Mouse (Mus musculus): ENCODE measurements at regions not wholly inside any gene's neighbourhood (a gene's known extent, or its start where the extent isn't known, plus 50 kb on each side); places are given as distances from the start of the nearest gene placed in this dataset.
A peak's percentile ranks its signal among the peaks of the same experiment; 100 is the strongest.

- no peaks in the 10 kb centered on the region for H3K9me3 ChIP-seq (ENCODE audit: control insufficient read depth, low read length)
- no peak overlapping the region for H3K4me3 ChIP-seq (ENCODE audit: low read depth, low read length)
- no peaks in the 10 kb centered on the region for H3K4me1 ChIP-seq (ENCODE audit: control insufficient read depth, insufficient read depth, low read length)
- WGBS, result 91% methylated on average over 5 of the region's 5 CpGs
- no peak overlapping the region for H3K27ac ChIP-seq (ENCODE audit: low read depth, low read length)
- H3K27me3 ChIP-seq (ENCODE audit: control insufficient read depth, insufficient read depth, low read length), result no peaks in the 10 kb centered on the region
- H3K36me3 ChIP-seq (ENCODE audit: control insufficient read depth, insufficient read depth, low read length), result no peaks in the 10 kb centered on the region
- no peak for DNase-seq (ENCODE audit: low spot score, missing footprints)
- ATAC-seq (ENCODE audit: low FRiP score), result no peak
- H3K4me2 ChIP-seq, result no peak overlapping the region
- H3K9ac ChIP-seq (ENCODE audit: low read length), result no peak overlapping the region
These were observed 156.7 kb upstream of the Ccdc54 start for GRCm38 (mm10) chr16:50747698-50748097.

GRCm38 (mm10) chr16:50745723-50746122 lies 154.8 kb upstream of the Ccdc54 start:
- H3K36me3 ChIP-seq (ENCODE audit: control insufficient read depth, insufficient read depth, low read length), result no peaks in the 10 kb centered on the region
- H3K27me3 ChIP-seq (ENCODE audit: control insufficient read depth, insufficient read depth, low read length), result no peaks in the 10 kb centered on the region
- no peak overlapping the region for H3K27ac ChIP-seq (ENCODE audit: low read depth, low read length)
- DNase-seq (ENCODE audit: low spot score, missing footprints) (no peak), ATAC-seq (ENCODE audit: low FRiP score) (no peak)
- no peak overlapping the region for H3K9ac ChIP-seq (ENCODE audit: low read length)
- no peak overlapping the region for H3K4me2 ChIP-seq
- H3K4me1 ChIP-seq (ENCODE audit: control insufficient read depth, insufficient read depth, low read length), result no peaks in the 10 kb centered on the region
- H3K9me3 ChIP-seq (ENCODE audit: control insufficient read depth, low read length), result no peaks in the 10 kb centered on the region
- 83% methylated on average over 2 of the region's 2 CpGs for WGBS
- no peak overlapping the region for H3K4me3 ChIP-seq (ENCODE audit: low read depth, low read length)

- peak overlapping the region; percentile 45 for H3K9ac ChIP-seq (ENCODE audit: low read length)
- H3K9me3 ChIP-seq (ENCODE audit: control insufficient read depth, low read length), result no peaks in the 10 kb centered on the region
- 37% methylated on average over 10 of the region's 10 CpGs for WGBS
- ATAC-seq (ENCODE audit: low FRiP score) (no peak), DNase-seq (ENCODE audit: low spot score, missing footprints) (no peak)
- H3K27me3 ChIP-seq (ENCODE audit: control insufficient read depth, insufficient read depth, low read length), result no peaks in the 10 kb centered on the region
- peak overlapping the region; percentile 15; the same call in 1 of the 2 replicates for H3K4me3 ChIP-seq (ENCODE audit: low read depth, low read length)
- no peaks in the 10 kb centered on the region; the same call in 1 of the 2 replicates for H3K4me1 ChIP-seq (ENCODE audit: control insufficient read depth, insufficient read depth, low read length)
- H3K36me3 ChIP-seq (ENCODE audit: control insufficient read depth, insufficient read depth, low read length), result no peaks in the 10 kb centered on the region
- no peak overlapping the region for H3K27ac ChIP-seq (ENCODE audit: low read depth, low read length)
- peak overlapping the region; percentile 53 for H3K4me2 ChIP-seq
These were observed 146.5 kb upstream of the Ccdc54 start for GRCm38 (mm10) chr16:50737396-50737843.

GRCm38 (mm10) chr16:50736151-50737047 lies 145.4 kb upstream of the Ccdc54 start:
- Histone ChIP-seq H3K9me3 (ENCODE audit: control insufficient read depth, low read length) (no peaks in the 10 kb centered on the region), H3K27me3 (ENCODE audit: control insufficient read depth, insufficient read depth, low read length) (no peaks in the 10 kb centered on the region), H3K27ac (ENCODE audit: low read depth, low read length) (no peak overlapping the region), H3K9ac (ENCODE audit: low read length) (peak overlapping the region; percentile 17; the same call in 1 of the 2 replicates), H3K4me3 (ENCODE audit: low read depth, low read length) (peak overlapping the region; percentile 25), H3K4me1 (ENCODE audit: control insufficient read depth, insufficient read depth, low read length) (no peaks in the 10 kb centered on the region; the same call in 1 of the 2 replicates), H3K36me3 (ENCODE audit: control insufficient read depth, insufficient read depth, low read length) (no peaks in the 10 kb centered on the region), H3K4me2 (peak overlapping the region; percentile 53)
- DNase-seq (ENCODE audit: low spot score, missing footprints) (peak; percentile 98), ATAC-seq (ENCODE audit: low FRiP score) (peak; percentile 86)
- WGBS, result 11% methylated on average over 21 of the region's 21 CpGs

GRCm38 (mm10) chr16:50733359-50733758 lies 142.4 kb upstream of the Ccdc54 start:
- H3K4me1 ChIP-seq (ENCODE audit: control insufficient read depth, insufficient read depth, low read length), result no peaks in the 10 kb centered on the region; the same call in 1 of the 2 replicates
- no peak for ATAC-seq (ENCODE audit: low FRiP score)
- no peak for DNase-seq (ENCODE audit: low spot score, missing footprints)
- no peak overlapping the region for H3K4me3 ChIP-seq (ENCODE audit: low read depth, low read length)
- WGBS, result 91% methylated on average over 3 of the region's 3 CpGs
- H3K9me3 ChIP-seq (ENCODE audit: control insufficient read depth, low read length), result no peaks in the 10 kb centered on the region
- H3K4me2 ChIP-seq, result no peak overlapping the region
- no peak overlapping the region for H3K27ac ChIP-seq (ENCODE audit: low read depth, low read length)
- H3K36me3 ChIP-seq (ENCODE audit: control insufficient read depth, insufficient read depth, low read length), result no peaks in the 10 kb centered on the region
- no peak overlapping the region for H3K9ac ChIP-seq (ENCODE audit: low read length)
- H3K27me3 ChIP-seq (ENCODE audit: control insufficient read depth, insufficient read depth, low read length), result no peaks in the 10 kb centered on the region

GRCm38 (mm10) chr16:50732082-50733006 lies 141.4 kb upstream of the Ccdc54 start:
- ATAC-seq (ENCODE audit: low FRiP score) (peak; percentile 96), DNase-seq (ENCODE audit: low spot score, missing footprints) (peak; percentile 98)
- under 1% methylated on average over 58 of the region's 58 CpGs for WGBS
- H3K4me1 ChIP-seq (ENCODE audit: control insufficient read depth, insufficient read depth, low read length), result no peaks in the 10 kb centered on the region; the same call in 1 of the 2 replicates
- no peak overlapping the region for H3K27ac ChIP-seq (ENCODE audit: low read depth, low read length)
- peak overlapping the region; percentile 70 for H3K4me2 ChIP-seq
- H3K4me3 ChIP-seq (ENCODE audit: low read depth, low read length), result peak overlapping the region; percentile 52
- peak overlapping the region; percentile 53 for H3K9ac ChIP-seq (ENCODE audit: low read length)
- H3K27me3 ChIP-seq (ENCODE audit: control insufficient read depth, insufficient read depth, low read length), result no peaks in the 10 kb centered on the region
- no peaks in the 10 kb centered on the region for H3K9me3 ChIP-seq (ENCODE audit: control insufficient read depth, low read length)
- no peaks in the 10 kb centered on the region for H3K36me3 ChIP-seq (ENCODE audit: control insufficient read depth, insufficient read depth, low read length)

- Histone ChIP-seq H3K9ac (ENCODE audit: low read length) (no peak overlapping the region), H3K36me3 (ENCODE audit: control insufficient read depth, insufficient read depth, low read length) (no peaks in the 10 kb centered on the region), H3K27me3 (ENCODE audit: control insufficient read depth, insufficient read depth, low read length) (no peaks in the 10 kb centered on the region), H3K9me3 (ENCODE audit: control insufficient read depth, low read length) (no peaks in the 10 kb centered on the region), H3K4me3 (ENCODE audit: low read depth, low read length) (no peak overlapping the region), H3K4me1 (ENCODE audit: control insufficient read depth, insufficient read depth, low read length) (no peaks in the 10 kb centered on the region), H3K27ac (ENCODE audit: low read depth, low read length) (no peak overlapping the region), H3K4me2 (no peak overlapping the region)
- ATAC-seq (ENCODE audit: low FRiP score), result no peak
- DNase-seq (ENCODE audit: low spot score, missing footprints), result no peak
- 70% methylated on average over 5 of the region's 5 CpGs for WGBS
These were observed 138.4 kb upstream of the Ccdc54 start for GRCm38 (mm10) chr16:50729341-50729740.

- ATAC-seq (ENCODE audit: low FRiP score), result no peak
- 89% methylated on average over 6 of the region's 6 CpGs for WGBS
These were observed 132.2 kb upstream of the Ccdc54 start for GRCm38 (mm10) chr16:50723144-50723543.

More at GRCm38 (mm10) chr16:50723144-50723543, 132.2 kb upstream of the Ccdc54 start:
- no peaks in the 10 kb centered on the region for H3K4me1 ChIP-seq (ENCODE audit: control insufficient read depth, insufficient read depth, low read length)
- H3K9me3 ChIP-seq (ENCODE audit: control insufficient read depth, low read length), result no peaks in the 10 kb centered on the region
- no peak for DNase-seq (ENCODE audit: low spot score, missing footprints)
- no peak overlapping the region for H3K27ac ChIP-seq (ENCODE audit: low read depth, low read length)
- no peaks in the 10 kb centered on the region for H3K36me3 ChIP-seq (ENCODE audit: control insufficient read depth, insufficient read depth, low read length)
- no peak overlapping the region for H3K9ac ChIP-seq (ENCODE audit: low read length)
- no peak overlapping the region for H3K4me2 ChIP-seq
- H3K4me3 ChIP-seq (ENCODE audit: low read depth, low read length), result no peak overlapping the region
- H3K27me3 ChIP-seq (ENCODE audit: control insufficient read depth, insufficient read depth, low read length), result no peaks in the 10 kb centered on the region
